Mouse (Mus musculus) layer of hippocampus, adult 9-10 months (tissue): ENCODE measurements around the gene Dennd4b.
"Not testable (repeated sequence)": the region's sequence is repeated elsewhere in the genome, so short reads cannot be mapped to it uniquely, and the experiment has no call there.

Experiments used
- DNase-seq: peaks from one replicate; pipeline ENCODE4 v3.0.0; 2022; ENCODE audit warnings: low spot score

Dennd4b gene

DNA sequence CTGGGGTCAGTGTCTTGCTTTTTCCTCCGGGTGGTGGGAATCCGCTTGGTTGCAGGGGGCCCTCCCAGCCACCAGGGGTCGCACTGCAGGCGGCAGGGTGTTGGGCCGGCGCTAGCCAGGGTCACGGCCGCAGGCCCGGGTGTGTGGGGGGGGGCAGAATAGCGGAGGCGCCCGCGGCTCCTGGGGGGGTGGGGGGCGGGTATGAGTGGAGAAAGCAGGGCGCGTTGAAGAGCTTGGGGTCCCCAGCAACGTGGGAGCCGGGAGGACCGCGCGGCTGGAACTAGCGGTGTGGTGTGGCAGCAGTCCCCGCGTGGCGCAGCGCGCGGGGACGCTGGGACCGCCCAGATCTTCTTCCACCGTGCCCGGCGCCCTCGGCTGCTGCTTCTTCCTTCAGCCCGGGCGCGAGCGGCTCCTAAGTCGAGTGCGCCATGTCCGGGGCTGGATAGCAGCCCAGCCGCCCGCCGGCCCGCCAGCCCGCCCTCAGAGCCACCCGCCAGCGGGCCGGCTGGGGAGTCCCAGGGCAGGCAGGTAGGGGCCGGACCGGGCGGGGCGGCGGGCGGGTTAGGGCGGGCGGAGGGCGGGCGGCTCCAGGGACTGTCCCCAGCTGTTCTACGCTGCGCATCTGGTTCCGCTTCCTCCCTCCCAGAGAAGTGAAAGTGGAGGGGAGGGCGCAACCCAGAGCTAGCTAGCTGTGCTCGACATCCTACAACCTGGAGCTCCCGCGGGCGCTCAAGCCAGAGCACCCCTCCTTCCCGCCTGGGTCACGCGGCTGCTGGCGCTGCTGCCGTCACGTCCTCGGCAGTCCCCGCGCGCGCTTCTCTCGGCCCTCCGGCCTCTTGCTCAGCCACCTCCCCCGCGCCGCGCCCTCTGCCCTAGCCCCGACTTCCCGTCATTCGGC, at the start of gene Dennd4b:
TSS of gene Dennd4b (plus strand) at position 152 of the 898 bp plus-strand sequence.
- DNase-seq: peak; percentile 66

GRCm38 (mm10) chr3:90215825-90216380, 49.1 kb upstream of the Dennd4b start:
- no peak for DNase-seq

- DNase-seq: peak; percentile 53
These were observed 44.9 kb upstream of the Dennd4b start for GRCm38 (mm10) chr3:90220088-90220487.

- no peak for DNase-seq
These were observed 44.4 kb upstream of the Dennd4b start for GRCm38 (mm10) chr3:90220531-90220951.

DNA sequence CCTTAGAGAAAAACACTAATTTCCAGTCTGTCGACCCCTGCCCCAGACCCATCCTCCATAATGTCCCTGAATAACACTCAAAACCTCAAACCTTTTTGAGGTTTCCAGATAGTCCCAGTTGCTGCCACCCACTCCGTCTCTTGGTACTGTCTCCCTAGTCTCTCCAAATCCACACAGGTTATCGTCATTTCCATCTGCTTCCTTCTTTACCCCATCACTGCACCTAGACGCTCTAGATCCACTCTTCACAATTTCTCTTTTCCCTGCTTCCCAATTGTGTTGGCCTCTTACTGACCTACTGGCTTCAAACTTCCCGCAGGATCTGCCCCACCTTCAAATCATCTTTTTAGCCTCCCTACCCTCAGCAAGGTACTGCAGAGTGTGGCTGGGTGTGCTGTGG, 43.9 kb upstream of the Dennd4b start:
- DNase-seq: no peak

GRCm38 (mm10) chr3:90222455-90222854, 42.5 kb upstream of the Dennd4b start:
- DNase-seq: no peak

DNA sequence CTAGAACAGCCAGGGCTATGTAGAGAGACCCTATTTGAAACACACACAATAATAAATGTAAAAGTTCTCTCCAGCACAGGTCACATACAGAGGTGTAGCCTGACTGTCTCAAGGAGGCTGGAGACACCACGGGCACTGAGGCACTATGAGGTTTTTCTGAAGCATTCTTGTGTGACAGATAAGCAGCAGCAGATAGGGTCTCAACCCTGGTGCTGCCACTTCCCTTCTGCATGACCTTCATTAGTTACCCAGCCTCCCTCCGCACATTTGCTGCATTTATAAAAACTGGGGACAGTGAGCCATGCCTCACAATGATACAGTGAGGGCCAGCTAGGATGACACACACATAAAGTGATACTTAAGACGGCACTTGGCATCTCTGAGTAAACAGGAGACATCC, 42.0 kb upstream of the Dennd4b start:
- no peak for DNase-seq

GRCm38 (mm10) chr3:90224331-90224730, 40.7 kb upstream of the Dennd4b start:
- no peak for DNase-seq

DNA sequence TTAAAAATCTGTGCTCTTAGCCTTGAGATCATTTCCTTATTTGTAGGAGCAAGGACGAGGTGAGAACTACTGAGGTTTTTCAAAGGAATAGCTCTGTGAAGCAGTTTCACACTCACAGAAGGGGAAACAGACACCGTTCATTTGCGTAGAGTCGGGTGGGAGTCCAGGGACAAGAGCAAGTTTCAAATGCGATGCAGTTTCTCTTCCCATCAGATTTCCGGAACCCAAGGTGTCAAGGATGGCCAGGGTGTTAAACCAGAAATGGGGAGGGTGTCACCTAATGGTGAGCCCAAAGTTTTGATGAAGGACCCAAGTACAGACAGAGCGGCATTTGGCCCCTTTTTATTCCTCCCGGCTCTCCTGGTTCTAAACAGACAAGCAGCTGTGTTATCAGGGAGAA, 33.9 kb upstream of the Dennd4b start:
- no peak for DNase-seq

DNA sequence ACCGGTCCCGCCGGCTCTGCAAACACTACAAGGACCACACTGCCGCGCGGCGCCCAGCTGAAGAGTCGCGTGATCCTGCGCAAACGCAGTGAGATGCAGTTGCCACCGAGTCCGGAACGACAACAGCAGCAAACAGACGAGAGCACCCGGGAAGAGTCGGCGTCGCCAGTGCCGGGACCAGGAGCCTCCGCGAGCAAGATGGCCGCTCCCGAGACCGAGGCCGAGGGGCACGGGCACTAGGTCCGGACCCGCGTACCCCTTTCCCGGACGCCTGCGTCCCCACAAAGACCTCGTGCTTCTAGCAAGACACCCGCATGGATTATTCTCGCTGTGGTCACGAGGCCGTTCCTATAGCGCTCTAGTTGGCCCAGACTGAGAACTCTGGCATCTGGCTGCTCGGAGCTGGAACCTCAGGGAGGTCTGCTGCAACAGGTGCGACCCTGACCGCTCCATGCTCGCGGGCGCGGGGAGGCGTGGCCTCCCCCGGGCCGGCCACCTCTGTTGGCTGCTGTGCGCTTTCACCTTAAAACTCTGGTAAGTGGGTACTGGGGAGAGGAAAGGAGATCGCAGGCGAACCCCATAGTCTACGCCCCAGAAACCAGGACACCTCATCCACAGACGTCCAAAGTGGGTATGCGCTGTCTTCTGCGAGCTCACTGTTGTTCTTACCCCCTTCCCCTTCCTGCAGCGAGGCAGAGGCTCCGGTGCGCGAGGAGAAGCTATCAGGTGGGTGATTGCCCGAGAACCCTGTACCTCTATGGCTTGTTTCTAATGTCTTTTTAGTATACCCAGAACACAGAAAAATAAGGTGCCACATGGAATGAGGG, 33.3 kb upstream of the Dennd4b start, which contains the start of gene Jtb:
TSS of gene Jtb (plus strand) at position 91 of the 827 bp plus-strand sequence.
- peak; percentile 78 for DNase-seq

GRCm38 (mm10) chr3:90241251-90241650, 23.7 kb upstream of the Dennd4b start:
- DNase-seq: no peak

- DNase-seq: no peak
These were observed 23.2 kb upstream of the Dennd4b start for GRCm38 (mm10) chr3:90241669-90242358.

GRCm38 (mm10) chr3:90242984-90243775, 21.8 kb upstream of the Dennd4b start, which contains the start of gene Creb3l4:
Gene Creb3l4 (minus strand): TSS chr3:90243512.
- no peak for DNase-seq

DNA sequence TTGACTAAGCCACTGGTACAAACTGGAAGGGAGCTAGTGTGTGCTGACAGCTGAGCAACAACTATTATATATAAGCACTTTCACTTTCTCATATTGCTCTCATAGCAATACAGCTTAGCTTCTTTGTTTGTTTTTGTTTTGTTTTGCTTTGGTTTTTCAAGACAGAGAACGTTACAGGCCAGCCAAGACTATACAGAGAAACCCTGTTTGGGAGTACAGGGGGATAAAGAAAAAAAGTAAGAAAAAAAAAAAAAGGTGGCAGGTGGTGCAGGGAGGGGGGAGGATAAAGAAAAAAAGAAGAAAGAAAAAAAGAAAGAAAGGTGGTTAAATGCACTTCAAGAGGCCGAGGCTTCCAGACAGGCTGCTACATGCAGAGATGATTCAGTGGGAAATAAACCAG, 19.6 kb upstream of the Dennd4b start:
- DNase-seq: no peak

- no peak for DNase-seq
These were observed 17.4 kb upstream of the Dennd4b start for GRCm38 (mm10) chr3:90247630-90247959.

DNA sequence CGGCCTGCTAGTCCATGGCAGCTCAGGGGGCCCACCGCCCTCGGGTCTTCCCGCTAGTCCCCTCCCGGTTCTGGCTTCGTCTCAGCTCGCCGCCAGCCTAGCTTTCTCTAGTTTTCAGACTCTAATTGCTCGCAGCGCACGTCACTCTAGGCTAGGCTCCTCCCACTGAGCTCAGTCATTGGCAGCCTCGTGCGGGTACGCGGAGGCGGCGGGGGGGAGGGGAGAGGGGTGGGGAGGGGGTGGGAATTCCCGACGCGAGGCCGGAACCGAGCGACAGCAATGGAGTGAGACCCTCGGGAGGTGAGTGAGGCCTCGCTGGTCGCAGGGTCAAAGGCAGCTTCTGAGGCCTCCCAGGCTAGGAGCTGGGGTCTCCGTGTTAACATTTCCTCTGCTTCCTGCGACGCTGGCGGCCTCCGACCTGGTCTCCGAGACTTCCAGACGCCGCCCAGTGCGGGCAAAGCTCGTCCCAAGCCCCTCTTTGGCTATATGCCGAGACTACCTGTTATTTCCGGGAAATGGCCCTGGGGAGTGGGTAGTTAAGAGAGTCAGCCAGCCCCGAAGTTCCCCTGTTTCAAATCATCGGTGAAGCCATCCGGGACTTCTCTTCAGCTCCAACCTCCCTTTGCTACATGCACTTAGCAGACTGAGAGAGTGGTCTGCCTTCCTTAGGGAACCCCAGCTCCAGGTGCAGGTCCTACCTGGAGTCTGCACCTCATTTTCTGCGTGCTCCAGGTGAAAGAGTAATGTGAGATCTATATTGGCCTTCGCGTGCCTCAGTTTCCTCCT, 16.8 kb upstream of the Dennd4b start, which contains the start of gene Slc39a1:
TSS of gene Slc39a1 (plus strand) at position 213 of the 786 bp plus-strand sequence.
- peak; percentile 92 for DNase-seq

DNA sequence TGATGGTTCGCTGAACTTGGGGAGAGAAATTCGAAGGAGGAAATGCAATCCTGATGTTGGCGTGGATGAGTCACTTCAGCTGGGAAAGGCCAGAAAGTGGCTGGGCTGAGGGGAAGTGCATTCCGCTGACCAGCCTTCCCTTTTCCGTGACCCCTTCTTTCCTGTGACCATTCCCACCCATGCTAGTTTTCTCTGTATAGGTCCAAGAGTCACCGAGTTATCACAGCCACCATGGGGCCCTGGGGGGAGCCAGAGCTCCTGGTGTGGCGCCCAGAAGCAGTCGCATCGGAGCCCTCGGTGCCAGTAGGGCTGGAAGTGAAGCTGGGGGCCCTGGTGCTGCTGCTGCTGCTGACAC, 16.3 kb upstream of the Dennd4b start:
- DNase-seq: no peak

- no peak for DNase-seq
These were observed 14.2 kb upstream of the Dennd4b start for GRCm38 (mm10) chr3:90250791-90251190.

GRCm38 (mm10) chr3:90251731-90252226, 13.2 kb upstream of the Dennd4b start:
- DNase-seq: not testable (repeated sequence)

DNA sequence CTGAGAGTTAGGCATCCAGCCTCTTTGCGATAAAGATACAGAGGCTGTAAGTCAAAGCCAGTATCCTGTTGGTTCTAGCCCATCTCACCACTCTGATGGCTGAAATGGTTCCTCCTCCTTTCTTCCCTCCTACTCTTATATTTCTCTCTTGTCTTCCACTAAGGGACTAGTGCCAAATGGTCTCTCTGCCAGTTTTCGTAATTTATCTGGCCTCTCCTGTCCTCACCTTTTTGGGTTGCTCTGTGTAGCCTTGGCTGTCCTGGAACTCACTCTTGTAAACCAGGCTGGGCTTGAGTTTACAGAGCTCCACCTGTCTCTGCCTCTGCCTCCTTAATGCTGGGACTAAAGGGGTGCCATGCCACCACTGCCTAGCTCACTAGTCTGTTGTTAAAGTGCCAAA, 12.3 kb upstream of the Dennd4b start:
- DNase-seq: not testable (repeated sequence)
